Mouse (Mus musculus) hindbrain, embryonic 15.5 days (tissue): ENCODE measurements around the gene 4930579G24Rik. TPM values are rescaled to one million over a fixed set of nuclear protein-coding genes. Genes with fewer than 3 reads are reported as not detected.

Experiments
- ATAC-seq: fragments of 200-750 bp; cut with Nextera tagmentation; 2 replicates; pipeline ENCODE4 v1.8.0; 2017; ENCODE audit warnings: low read depth, moderate number of reproducible peaks, moderate TSS enrichment; ENCODE audit not compliant: low FRiP score
- H3K27ac ChIP-seq: fragments of 300-500 bp; sonication (generic); replicated peaks from 2 replicates; pipeline ENCODE4 v1.5.1; 2015; ENCODE audit warnings: mild to moderate bottlenecking, inconsistent platforms
- H3K27me3 ChIP-seq: fragments of 300-500 bp; sonication (generic); 2 replicates; pipeline ENCODE4 v1.6.1; 2015; ENCODE audit warnings: control low read depth, inconsistent platforms
- H3K36me3 ChIP-seq: fragments of 300-500 bp; sonication (generic); 2 replicates; pipeline ENCODE4 v1.6.1; 2015; ENCODE audit warnings: control low read depth, inconsistent platforms
- H3K4me1 ChIP-seq: fragments of 300-500 bp; sonication (generic); replicated peaks from 2 replicates; pipeline ENCODE4 v1.6.1; 2015; ENCODE audit warnings: control low read depth, inconsistent platforms
- H3K4me2 ChIP-seq: fragments of 300-500 bp; sonication (generic); 2 replicates; pipeline ENCODE4 v1.6.1; 2015; ENCODE audit warnings: moderate library complexity, mild to moderate bottlenecking, inconsistent platforms
- H3K4me3 ChIP-seq: fragments of 300-500 bp; sonication (generic); 2 replicates; pipeline ENCODE4 v1.5.1; 2015; ENCODE audit warnings: mild to moderate bottlenecking, inconsistent platforms
- H3K9ac ChIP-seq: fragments of 300-500 bp; sonication (generic); 2 replicates; pipeline ENCODE4 v1.6.1; 2015; ENCODE audit warnings: inconsistent platforms
- H3K9me3 ChIP-seq: fragments of 300-500 bp; sonication (generic); 2 replicates; pipeline ENCODE4 v1.6.1; 2016; ENCODE audit warnings: control low read depth, inconsistent platforms
- WGBS: fragments of 180-500 bp; shearing (Covaris S2); methylation state at CpG from one replicate; pipeline ENCODE4 v1.1.7; 2015; 5-methylcytosine and 5-hydroxymethylcytosine counted together
- polyA plus RNA-seq: library from polyadenylated mRNA; unstranded; fragments of >200 nt; fragmentation: Nextera tagmentation; extraction: Ambion mirVana; gene quantifications from 2 replicates; pipeline ENCODE4 v1.2.1, GENCODE M21; 2015

4930579G24Rik gene
- polyA plus RNA-seq, 1 experiment from 2014 or later: 7.2 TPM

- peak; percentile 46 for ATAC-seq
- H3K9me3 ChIP-seq: no peaks in the 10 kb centered on the region
- H3K36me3 ChIP-seq: peaks cover 18% of the 10 kb centered on the region
- peak within 1 kb of the TSS; percentile 84 for H3K4me2 ChIP-seq
- 2% methylated on average over 11 of the region's 11 CpGs for WGBS
- H3K9ac ChIP-seq: peak within 1 kb of the TSS; percentile 67
- peak within 1 kb of the TSS; percentile 74 for H3K4me3 ChIP-seq
- peak within 1 kb of the TSS; percentile 84 for H3K27ac ChIP-seq
- no peaks in the 10 kb centered on the region for H3K27me3 ChIP-seq
- peaks cover 11% of the 10 kb centered on the region for H3K4me1 ChIP-seq
Observed at GRCm38 (mm10) chr3:79629416-79629730, 494 bp downstream of the 4930579G24Rik start, which contains the start of gene Etfdh. Gene Etfdh (minus strand): TSS chr3:79629500.

GRCm38 (mm10) chr3:79652129-79652528 is 23.2 kb downstream of the 4930579G24Rik start:
- no peak overlapping the region for H3K27ac ChIP-seq
- ATAC-seq: no peak
- H3K9me3 ChIP-seq: no peaks in the 10 kb centered on the region
- no peak overlapping the region for H3K4me3 ChIP-seq
- H3K9ac ChIP-seq: no peak overlapping the region
- H3K27me3 ChIP-seq: no peaks in the 10 kb centered on the region
- no peaks in the 10 kb centered on the region for H3K4me1 ChIP-seq
- H3K4me2 ChIP-seq: no peak overlapping the region
- no peaks in the 10 kb centered on the region for H3K36me3 ChIP-seq
- WGBS: 89% methylated on average over 6 of the region's 6 CpGs

GRCm38 (mm10) chr3:79656682-79657081 is 27.8 kb downstream of the 4930579G24Rik start:
- 54% methylated on average over 5 of the region's 5 CpGs for WGBS

GRCm38 (mm10) chr3:79664787-79665408 is 36.0 kb downstream of the 4930579G24Rik start:
- Histone ChIP-seq H3K4me2 (no peak overlapping the region), H3K36me3 (no peaks in the 10 kb centered on the region), H3K4me1 (no peaks in the 10 kb centered on the region), H3K9me3 (no peaks in the 10 kb centered on the region), H3K9ac (no peak overlapping the region), H3K27ac (no peak overlapping the region), H3K4me3 (no peak overlapping the region), H3K27me3 (no peaks in the 10 kb centered on the region)
- WGBS: 43% methylated on average over 9 of the region's 9 CpGs
- peak; percentile 69 for ATAC-seq

More at GRCm38 (mm10) chr3:79656682-79657081, 27.8 kb downstream of the 4930579G24Rik start:
- H3K9ac ChIP-seq: no peak overlapping the region
- H3K4me1 ChIP-seq: no peaks in the 10 kb centered on the region
- H3K27ac ChIP-seq: no peak overlapping the region
- H3K9me3 ChIP-seq: no peaks in the 10 kb centered on the region
- no peaks in the 10 kb centered on the region for H3K27me3 ChIP-seq
- ATAC-seq: no peak
- no peaks in the 10 kb centered on the region for H3K36me3 ChIP-seq
- no peak overlapping the region for H3K4me3 ChIP-seq
- H3K4me2 ChIP-seq: no peak overlapping the region

GRCm38 (mm10) chr3:79670556-79670955 is 41.7 kb downstream of the 4930579G24Rik start:
- no peak overlapping the region for H3K27ac ChIP-seq
- no peak for ATAC-seq
- no peaks in the 10 kb centered on the region for H3K4me1 ChIP-seq
- no peak overlapping the region for H3K4me2 ChIP-seq
- no peaks in the 10 kb centered on the region for H3K27me3 ChIP-seq
- no peak overlapping the region for H3K4me3 ChIP-seq
- WGBS: 84% methylated on average over 7 of the region's 7 CpGs
- H3K9ac ChIP-seq: no peak overlapping the region
- H3K9me3 ChIP-seq: no peaks in the 10 kb centered on the region
- no peaks in the 10 kb centered on the region for H3K36me3 ChIP-seq

GRCm38 (mm10) chr3:79672188-79672587 is 43.3 kb downstream of the 4930579G24Rik start:
- WGBS: 88% methylated on average over 16 of the region's 16 CpGs
- no peak for ATAC-seq
- H3K27me3 ChIP-seq: no peaks in the 10 kb centered on the region

GRCm38 (mm10) chr3:79673082-79673481 is 44.2 kb downstream of the 4930579G24Rik start:
- H3K9me3 ChIP-seq: no peaks in the 10 kb centered on the region
- no peaks in the 10 kb centered on the region for H3K4me1 ChIP-seq
- ATAC-seq: no peak
- H3K36me3 ChIP-seq: no peaks in the 10 kb centered on the region
- H3K4me2 ChIP-seq: no peak overlapping the region
- no peak overlapping the region for H3K4me3 ChIP-seq
- no peak overlapping the region for H3K9ac ChIP-seq
- no peak overlapping the region for H3K27ac ChIP-seq
- 20% methylated on average over 4 of the region's 4 CpGs for WGBS
- H3K27me3 ChIP-seq: no peaks in the 10 kb centered on the region

More at GRCm38 (mm10) chr3:79672188-79672587, 43.3 kb downstream of the 4930579G24Rik start:
- Histone ChIP-seq H3K9ac (no peak overlapping the region), H3K36me3 (no peaks in the 10 kb centered on the region), H3K4me1 (no peaks in the 10 kb centered on the region), H3K4me3 (no peak overlapping the region), H3K9me3 (no peaks in the 10 kb centered on the region), H3K27ac (no peak overlapping the region), H3K4me2 (no peak overlapping the region)

- 89% methylated on average over 5 of the region's 5 CpGs for WGBS
- H3K4me1 ChIP-seq: no peaks in the 10 kb centered on the region
- no peak overlapping the region for H3K4me3 ChIP-seq
- H3K9me3 ChIP-seq: no peaks in the 10 kb centered on the region
- H3K27me3 ChIP-seq: no peaks in the 10 kb centered on the region
- no peak overlapping the region for H3K9ac ChIP-seq
- no peaks in the 10 kb centered on the region for H3K36me3 ChIP-seq
- no peak for ATAC-seq
- no peak overlapping the region for H3K27ac ChIP-seq
- no peak overlapping the region for H3K4me2 ChIP-seq
Observed at GRCm38 (mm10) chr3:79674641-79675040, 45.8 kb downstream of the 4930579G24Rik start.

- H3K27me3 ChIP-seq: no peaks in the 10 kb centered on the region
- no peak overlapping the region for H3K9ac ChIP-seq
- 96% methylated on average over 3 of the region's 3 CpGs for WGBS
- ATAC-seq: no peak
- no peak overlapping the region for H3K27ac ChIP-seq
- H3K4me2 ChIP-seq: no peak overlapping the region
- H3K9me3 ChIP-seq: no peaks in the 10 kb centered on the region
- no peaks in the 10 kb centered on the region for H3K36me3 ChIP-seq
- no peak overlapping the region for H3K4me3 ChIP-seq
- H3K4me1 ChIP-seq: no peaks in the 10 kb centered on the region
Observed at GRCm38 (mm10) chr3:79676411-79676810, 47.5 kb downstream of the 4930579G24Rik start.

Other genes with a start within 250 kb of the 4930579G24Rik start
- 7.1 and 7.8 TPM in 2 replicates for gene Fnip2, start 61.3 kb upstream of the 4930579G24Rik start, polyA plus RNA-seq
- gene Ppid, start 37.7 kb upstream of the 4930579G24Rik start, polyA plus RNA-seq: 145 and 146 TPM in 2 replicates
- gene Etfdh, start 421 bp downstream of the 4930579G24Rik start, polyA plus RNA-seq: 44.5 and 44.9 TPM in 2 replicates
- 0.13 and 0.14 TPM in 2 replicates for gene Rxfp1, start 108.8 kb downstream of the 4930579G24Rik start, polyA plus RNA-seq
- gene Tmem144, start 223.7 kb downstream of the 4930579G24Rik start, polyA plus RNA-seq: 1.2 and 1.5 TPM in 2 replicates